ENCODE assay signal across 19 mouse cellular contexts in genomic region chr5:20642196-20642595, GRCm38 (mm10).
DNase-seq lines count a peak whose midpoint lies in the region; ATAC-seq and TF ChIP-seq lines count a peak whose summit lies in the region.
"Had no signal": no experiment of that assay in that cellular context is flagged by ENCODE, and none has a peak within 500 bp of the region (broad histone marks: within the 10 kb centered on the region; RNA-seq: fewer than 3 reads in every experiment).

No protein-coding gene starts in this region.

- H3K9me3 ChIP-seq in midbrain, postnatal 0 days (ENCODE audit: low read length) = no peaks in the 10 kb centered on the region
- 0 out of 2 replicates have a peak, but pooled peaks cover 5% of the 10 kb centered on the region for H3K9me3 ChIP-seq in midbrain, embryonic 10.5 days (replicated peaks)
- no peaks in the 10 kb centered on the region for H3K9me3 ChIP-seq in intestine, postnatal 0 days (ENCODE audit: control insufficient read depth)
- H3K9me3 ChIP-seq: limb, embryonic 10.5 days; neural tube, embryonic 12.5 days had no signal

- H3K27me3 ChIP-seq in midbrain, postnatal 0 days (ENCODE audit: insufficient read depth, low read length) = no peaks in the 10 kb centered on the region
- no peaks in the 10 kb centered on the region for H3K27me3 ChIP-seq in midbrain, embryonic 10.5 days (ENCODE audit: low read depth, poor library complexity, severe bottlenecking)
- no peaks in the 10 kb centered on the region for H3K27me3 ChIP-seq in intestine, postnatal 0 days (replicated peaks; ENCODE audit: control insufficient read depth, insufficient read depth, low read length)
- H3K27me3 ChIP-seq: neural tube, embryonic 12.5 days; Patski had no signal

- H3K4me3 ChIP-seq in midbrain, postnatal 0 days (ENCODE audit: low read depth, low read length) = no peak overlapping the region
- no peak overlapping the region for H3K4me3 ChIP-seq in midbrain, embryonic 10.5 days
- no peak overlapping the region for H3K4me3 ChIP-seq in intestine, postnatal 0 days (ENCODE audit: low read depth, low read length)
- H3K4me3 ChIP-seq: limb, embryonic 10.5 days; neural tube, embryonic 12.5 days had no signal

- no peaks in the 10 kb centered on the region for H3K4me1 ChIP-seq in midbrain, postnatal 0 days (ENCODE audit: insufficient read depth, low read length)
- H3K4me1 ChIP-seq in midbrain, embryonic 10.5 days = no peaks in the 10 kb centered on the region
- H3K4me1 ChIP-seq in intestine, postnatal 0 days (replicated peaks; ENCODE audit: control insufficient read depth, insufficient read depth, low read length) = no peaks in the 10 kb centered on the region
- H3K4me1 ChIP-seq: limb, embryonic 10.5 days; neural tube, embryonic 12.5 days had no signal

- peak; percentile 77 for DNase-seq in heart, adult 11 months
- no peak for DNase-seq in heart, adult 18-20 months
- DNase-seq in midbrain, postnatal 0 days (ENCODE audit: low spot score) = peak; percentile 37
- no peak for DNase-seq in midbrain, embryonic 10.5 days (ENCODE audit: low spot score)
- peak; percentile 18 for DNase-seq in testis, postnatal 10 days (ENCODE audit: low spot score)
- DNase-seq: adrenal gland, postnatal 10 days; cerebellum, adult 11 months; gastrocnemius, postnatal 14 days; kidney, adult 8-10 months; kidney, postnatal 14 days; liver, postnatal 0 days; lung, postnatal 14 days; right cerebral cortex, postnatal 25 days had no signal

- ATAC-seq in midbrain, postnatal 0 days (ENCODE audit: low FRiP score) = no peak
- ATAC-seq in common myeloid progenitor, adult 5-6 weeks (replicated peaks; ENCODE audit: low read depth, poor library complexity, severe bottlenecking) = 0 out of 2 replicates have a peak, but pooled peaks have one; percentile 32
- ATAC-seq in intestine, postnatal 0 days = no peak
- ATAC-seq: inflammation-experienced regulatory T-cells, adult 6 months; liver, postnatal 0 days; Patski had no signal

- no peak overlapping the region for H3K4me2 ChIP-seq in midbrain, postnatal 0 days (ENCODE audit: low read depth, low read length, poor library complexity, severe bottlenecking)
- H3K4me2 ChIP-seq in intestine, postnatal 0 days (replicated peaks; ENCODE audit: low read depth) = no peak overlapping the region
- H3K4me2 ChIP-seq: neural tube, embryonic 12.5 days had no signal

- no peak overlapping the region for H3K27ac ChIP-seq in midbrain, postnatal 0 days (ENCODE audit: low read depth, low read length)
- no peak overlapping the region for H3K27ac ChIP-seq in midbrain, embryonic 10.5 days (replicated peaks)
- H3K27ac ChIP-seq in intestine, postnatal 0 days (ENCODE audit: low read depth, low read length) = no peak overlapping the region
- H3K27ac ChIP-seq: limb, embryonic 10.5 days; neural tube, embryonic 12.5 days had no signal

- no peaks in the 10 kb centered on the region for H3K36me3 ChIP-seq in midbrain, postnatal 0 days (ENCODE audit: insufficient read depth, low read length)
- no peaks in the 10 kb centered on the region for H3K36me3 ChIP-seq in midbrain, embryonic 10.5 days
- no peaks in the 10 kb centered on the region for H3K36me3 ChIP-seq in intestine, postnatal 0 days (ENCODE audit: control insufficient read depth, insufficient read depth)
- H3K36me3 ChIP-seq: limb, embryonic 10.5 days; neural tube, embryonic 12.5 days had no signal

- H3K9ac ChIP-seq in midbrain, postnatal 0 days (replicated peaks; ENCODE audit: low read length, poor library complexity, severe bottlenecking) = no peak overlapping the region
- H3K9ac ChIP-seq in intestine, postnatal 0 days (ENCODE audit: low read depth, low read length) = no peak overlapping the region
- H3K9ac ChIP-seq: liver, postnatal 0 days; neural tube, embryonic 12.5 days had no signal

- TF ChIP-seq CTCF in midbrain, postnatal 0 days (IDR thresholded peaks at IDR 0.05) = no peak
- no peak for TF ChIP-seq CTCF in intestine, postnatal 0 days (IDR thresholded peaks at IDR 0.05; ENCODE audit: low read depth)

- WGBS in midbrain, postnatal 0 days = 50% methylated on average over 7 of the region's 7 CpGs
- WGBS in midbrain, embryonic 10.5 days = 87% methylated on average over 7 of the region's 7 CpGs
- WGBS in intestine, postnatal 0 days = 72% methylated on average over 7 of the region's 7 CpGs

Comparison
In these comparisons a context has a peak if more than half of its experiments do, and no peak if none do; other contexts are left out.
1. DNase-seq: peak in heart, adult 11 months (single experiment), midbrain, postnatal 0 days (single experiment) and testis, postnatal 10 days (single experiment); none in heart, adult 18-20 months (0 of 2) and midbrain, embryonic 10.5 days (single experiment).